Mouse (Mus musculus) heart, embryonic 11.5 days (tissue): ENCODE results near the gene Olfr531. TPM values are rescaled to one million over a fixed set of nuclear protein-coding genes. Genes with fewer than 3 reads are reported as not detected.

Experiments
- ATAC-seq: fragments of 200-750 bp; cut with Nextera tagmentation; replicated peaks from 2 replicates; pipeline ENCODE4 v1.8.0; 2017; ENCODE audit warnings: moderate library complexity; ENCODE audit not compliant: insufficient number of reproducible peaks, low FRiP score, low TSS enrichment
- H3K27ac ChIP-seq: fragments of 300-500 bp; sonication (generic); 2 replicates; pipeline ENCODE4 v1.5.1; 2014; ENCODE audit warnings: mild to moderate bottlenecking, low read depth, low read length
- H3K27me3 ChIP-seq: fragments of 300-500 bp; sonication (generic); 2 replicates; pipeline ENCODE4 v1.6.1; 2014; ENCODE audit warnings: mild to moderate bottlenecking, low read length, mixed read lengths; ENCODE audit not compliant: control insufficient read depth, insufficient read depth
- H3K36me3 ChIP-seq: fragments of 300-500 bp; sonication (generic); 2 replicates; pipeline ENCODE4 v1.6.1; 2014; ENCODE audit warnings: mild to moderate bottlenecking, low read length, moderate library complexity, mixed read lengths; ENCODE audit not compliant: control insufficient read depth, insufficient read depth
- H3K4me1 ChIP-seq: fragments of 300-500 bp; sonication (generic); 2 replicates; pipeline ENCODE4 v1.6.1; 2014; ENCODE audit warnings: low read length; ENCODE audit not compliant: control insufficient read depth, insufficient read depth
- H3K4me2 ChIP-seq: fragments of 300-500 bp; sonication (generic); 2 replicates; pipeline ENCODE4 v1.6.1; 2014; ENCODE audit warnings: mild to moderate bottlenecking, moderate library complexity
- H3K4me3 ChIP-seq: fragments of 300-500 bp; sonication (generic); 2 replicates; pipeline ENCODE4 v1.5.1; 2014; ENCODE audit warnings: low read depth, low read length
- H3K9ac ChIP-seq: fragments of 300-500 bp; sonication (generic); 2 replicates; pipeline ENCODE4 v1.6.1; 2014; ENCODE audit warnings: mild to moderate bottlenecking, low read depth, low read length, moderate library complexity
- H3K9me3 ChIP-seq: fragments of 300-500 bp; sonication (generic); replicated peaks from 2 replicates; pipeline ENCODE4 v1.6.1; 2016; ENCODE audit warnings: low read length; ENCODE audit not compliant: control insufficient read depth
- WGBS: fragments of 180-500 bp; shearing (Covaris S2); extraction: QIAGEN DNeasy Blood & Tissue Kit; methylation state at CpG from one replicate; pipeline ENCODE4 v1.1.7; 2014; ENCODE audit not compliant: insufficient replicate concordance; 5-methylcytosine and 5-hydroxymethylcytosine counted together
- polyA plus RNA-seq: library from polyadenylated mRNA; unstranded; fragments of >200 nt; fragmentation: Nextera tagmentation; extraction: Ambion mirVana; gene quantifications from 2 replicates; pipeline ENCODE4 v1.2.1, GENCODE M21; 2014

Gene Olfr531
- not detected in 2 replicates for polyA plus RNA-seq

DNA sequence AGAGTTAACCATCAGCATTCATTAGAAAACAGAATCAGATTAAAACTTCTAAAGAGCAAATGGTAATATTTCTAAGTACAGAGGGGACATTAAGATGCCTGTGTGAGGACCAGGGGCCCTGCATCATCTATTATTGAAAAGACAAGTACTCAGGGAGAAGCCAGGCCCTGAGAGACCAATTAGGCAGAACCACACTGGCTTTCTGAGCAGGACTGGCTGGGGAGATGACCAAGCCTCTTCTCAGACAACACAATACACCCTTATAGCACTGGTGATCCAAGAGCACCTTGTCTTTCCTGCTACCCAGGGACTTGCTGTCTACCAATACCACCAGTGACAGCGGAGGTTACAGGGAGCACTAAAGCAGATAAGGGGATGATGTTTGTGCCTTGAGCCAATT, at the start of gene Olfr531:
Gene Olfr531 (minus strand): TSS at position 101 of the 400 bp plus-strand sequence.
- Histone ChIP-seq H3K27me3 (no peaks in the 10 kb centered on the region), H3K4me1 (no peaks in the 10 kb centered on the region), H3K9me3 (no peaks in the 10 kb centered on the region), H3K4me2 (no peak within 1 kb of the TSS), H3K27ac (no peak within 1 kb of the TSS), H3K9ac (no peak within 1 kb of the TSS), H3K36me3 (no peaks in the 10 kb centered on the region), H3K4me3 (no peak within 1 kb of the TSS)
- ATAC-seq, result no peak
- WGBS, result 70% methylated on average over 1 of the region's 1 CpGs

DNA sequence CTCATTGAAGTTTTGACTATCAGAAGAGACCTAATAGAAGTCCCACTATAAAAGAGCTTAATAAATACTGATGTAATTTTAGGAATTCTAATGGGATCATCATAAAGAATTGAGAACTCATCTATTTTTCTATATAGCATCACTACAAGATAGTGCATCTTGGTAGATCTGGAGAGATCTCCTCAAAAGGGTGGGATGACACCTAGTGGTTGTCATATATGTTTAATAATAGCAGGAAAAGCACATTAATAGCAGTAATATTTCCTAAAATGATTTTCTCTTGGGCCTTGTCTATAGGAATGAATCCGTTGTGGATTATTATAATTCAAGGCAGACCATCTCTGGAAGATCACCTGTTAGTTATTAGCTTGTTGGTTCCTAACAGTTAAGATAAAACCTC, 40.4 kb upstream of the Olfr531 start:
- Histone ChIP-seq H3K4me3 (no peak overlapping the region), H3K27me3 (no peaks in the 10 kb centered on the region), H3K4me2 (no peak overlapping the region), H3K9ac (no peak overlapping the region), H3K9me3 (no peaks in the 10 kb centered on the region), H3K36me3 (no peaks in the 10 kb centered on the region), H3K27ac (no peak overlapping the region), H3K4me1 (no peaks in the 10 kb centered on the region)
- ATAC-seq, result no peak
- WGBS, result 68% methylated on average over 1 of the region's 1 CpGs

DNA sequence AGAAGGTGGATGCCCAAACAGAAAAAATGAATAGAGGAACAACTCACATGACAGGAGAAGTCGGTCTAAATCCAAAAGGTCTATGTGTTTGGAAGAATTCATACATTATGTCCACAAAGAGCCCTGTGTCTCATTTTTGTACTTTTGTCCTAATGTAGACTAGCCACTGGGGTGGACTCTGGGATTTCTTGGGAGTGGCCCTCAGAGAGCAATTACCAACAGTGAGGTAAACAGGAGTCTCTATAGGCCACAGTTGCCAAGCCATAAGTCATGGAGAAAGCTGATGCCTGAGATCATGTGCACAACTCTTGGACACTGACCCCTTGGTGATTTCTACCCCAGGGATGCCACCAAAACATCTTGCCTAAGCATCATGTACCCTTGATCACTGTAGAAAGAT, 18.8 kb upstream of the Olfr531 start, which contains the start of gene Olfr532:
Gene Olfr532 (minus strand): TSS at position 101 of the 400 bp plus-strand sequence.
- no peak for ATAC-seq
- no peaks in the 10 kb centered on the region for H3K4me1 ChIP-seq
- WGBS, result 69% methylated on average over 1 of the region's 1 CpGs

DNA sequence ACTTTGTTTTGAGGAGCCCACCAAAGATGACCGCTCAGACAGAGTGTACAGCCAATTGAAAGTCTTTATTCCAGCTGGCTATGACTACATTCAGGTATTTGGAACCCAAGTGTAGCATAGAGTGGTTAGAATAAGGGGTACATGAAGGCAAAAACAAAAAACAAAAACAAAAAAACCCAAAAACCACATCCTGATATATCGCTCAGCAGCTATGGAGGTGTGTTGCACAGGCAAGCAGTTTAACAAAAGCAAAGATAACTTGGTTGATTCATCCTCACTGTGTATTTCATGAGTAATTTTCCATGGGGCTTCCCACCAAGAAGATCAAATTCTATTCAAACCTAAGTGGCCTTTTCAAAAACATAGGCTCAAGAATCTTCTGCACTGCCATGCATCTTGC, 25.8 kb downstream of the Olfr531 start:
- Histone ChIP-seq H3K9me3 (no peaks in the 10 kb centered on the region), H3K4me3 (no peak overlapping the region), H3K4me1 (no peaks in the 10 kb centered on the region), H3K36me3 (no peaks in the 10 kb centered on the region), H3K27ac (no peak overlapping the region), H3K9ac (no peak overlapping the region), H3K4me2 (no peak overlapping the region), H3K27me3 (no peaks in the 10 kb centered on the region)
- no peak for ATAC-seq
- 85% methylated on average over 2 of the region's 2 CpGs for WGBS

More for the DNA sequence above, 18.8 kb upstream of the Olfr531 start, which contains the start of gene Olfr532:
- no peaks in the 10 kb centered on the region for H3K36me3 ChIP-seq
- H3K27ac ChIP-seq, result no peak within 1 kb of the TSS
- H3K9ac ChIP-seq, result no peak within 1 kb of the TSS
- H3K9me3 ChIP-seq, result no peaks in the 10 kb centered on the region
- H3K4me2 ChIP-seq, result no peak within 1 kb of the TSS
- no peaks in the 10 kb centered on the region for H3K27me3 ChIP-seq
- H3K4me3 ChIP-seq, result no peak within 1 kb of the TSS

DNA sequence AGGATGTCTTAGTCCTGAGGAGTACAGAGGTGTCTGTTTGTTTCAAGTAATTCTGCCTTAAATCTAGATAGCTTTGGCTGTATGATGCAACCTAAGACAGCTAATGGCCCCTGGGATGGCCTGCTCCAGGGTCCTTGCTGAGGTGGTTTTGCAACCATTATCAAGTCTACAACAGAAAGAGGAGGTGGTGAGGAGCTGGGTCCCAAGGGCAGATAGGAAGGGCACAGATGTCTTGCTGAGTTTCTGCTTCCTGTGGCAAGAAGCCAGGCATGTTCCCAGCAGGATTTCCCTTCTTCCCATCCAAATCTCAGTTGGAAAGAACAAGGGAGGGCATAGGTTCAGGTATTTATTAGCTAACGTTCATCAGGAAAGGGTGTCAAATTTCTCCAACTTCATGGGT, 26.5 kb downstream of the Olfr531 start, which contains the start of gene Olfr530:
Gene Olfr530 (minus strand): TSS at position 101 of the 400 bp plus-strand sequence.
- no peak within 1 kb of the TSS for H3K4me3 ChIP-seq
- no peak within 1 kb of the TSS for H3K27ac ChIP-seq
- H3K9ac ChIP-seq, result no peak within 1 kb of the TSS
- no peaks in the 10 kb centered on the region for H3K36me3 ChIP-seq
- ATAC-seq, result no peak
- no peak within 1 kb of the TSS for H3K4me2 ChIP-seq
- H3K9me3 ChIP-seq, result no peaks in the 10 kb centered on the region
- H3K4me1 ChIP-seq, result no peaks in the 10 kb centered on the region
- WGBS, result 47% methylated on average over 1 of the region's 1 CpGs
- no peaks in the 10 kb centered on the region for H3K27me3 ChIP-seq

DNA sequence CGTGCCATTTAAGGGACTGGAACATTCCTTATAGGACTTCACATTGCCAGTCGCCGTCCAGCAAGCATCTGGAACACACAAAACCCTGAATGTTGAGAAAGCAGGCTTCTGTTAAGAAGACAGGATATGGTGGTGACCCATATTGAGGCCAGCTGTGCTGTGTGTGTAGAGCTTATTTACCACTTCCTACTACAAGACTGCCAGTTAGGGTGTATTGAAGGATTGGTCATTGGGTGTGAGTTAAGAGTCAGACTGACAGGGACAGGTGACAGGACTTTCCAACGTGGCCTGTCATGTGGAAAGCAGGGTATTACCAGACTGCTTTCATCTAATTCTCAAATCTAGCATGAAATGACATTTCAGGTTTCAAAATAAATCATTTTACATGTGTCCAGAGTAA, 28.4 kb downstream of the Olfr531 start:
- H3K27ac ChIP-seq, result no peak overlapping the region
- H3K4me2 ChIP-seq, result no peak overlapping the region
- no peak overlapping the region for H3K4me3 ChIP-seq
- 64% methylated on average over 4 of the region's 4 CpGs for WGBS
- H3K36me3 ChIP-seq, result no peaks in the 10 kb centered on the region
- ATAC-seq, result no peak
- no peaks in the 10 kb centered on the region for H3K9me3 ChIP-seq
- H3K27me3 ChIP-seq, result no peaks in the 10 kb centered on the region
- H3K4me1 ChIP-seq, result no peaks in the 10 kb centered on the region
- no peak overlapping the region for H3K9ac ChIP-seq

DNA sequence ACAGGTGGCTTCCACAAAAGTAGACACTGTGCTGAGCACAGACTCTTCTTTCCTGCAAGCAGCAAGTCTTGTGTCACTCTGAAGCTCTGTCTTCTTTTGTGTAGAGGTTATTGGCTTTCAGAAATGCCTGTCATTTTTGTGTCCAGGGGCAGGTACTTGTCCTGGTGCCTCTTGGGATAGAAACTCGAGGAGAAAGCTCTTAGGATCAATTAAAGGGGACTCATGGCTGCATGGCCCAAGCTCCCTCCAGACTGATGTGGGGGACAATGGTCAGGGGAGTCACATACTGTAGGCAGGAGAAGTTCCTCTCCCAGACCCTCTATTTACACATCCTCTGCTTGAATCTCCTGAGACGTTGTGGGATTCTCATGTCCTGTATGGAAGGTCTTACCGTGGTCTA, 41.1 kb downstream of the Olfr531 start, which contains the start of gene Olfr60:
Gene Olfr60 (minus strand): TSS at position 101 of the 400 bp plus-strand sequence.
- H3K27ac ChIP-seq, result no peak within 1 kb of the TSS
- H3K9me3 ChIP-seq, result no peaks in the 10 kb centered on the region
- no peaks in the 10 kb centered on the region for H3K4me1 ChIP-seq
- ATAC-seq, result no peak
- WGBS, result 59% methylated on average over 3 of the region's 3 CpGs
- no peak within 1 kb of the TSS for H3K4me3 ChIP-seq
- no peak within 1 kb of the TSS for H3K9ac ChIP-seq
- H3K36me3 ChIP-seq, result no peaks in the 10 kb centered on the region
- no peaks in the 10 kb centered on the region for H3K27me3 ChIP-seq
- no peak within 1 kb of the TSS for H3K4me2 ChIP-seq

Other genes starting within 250 kb of the Olfr531 start
- gene Sprn, start 248.0 kb downstream of the Olfr531 start, polyA plus RNA-seq, result 0.04 TPM in 1 of 2 replicates, not detected in the other
- gene Olfr522, start 238.2 kb downstream of the Olfr531 start, polyA plus RNA-seq, result not detected in 2 replicates
- not detected in 2 replicates for gene Olfr523, start 229.7 kb downstream of the Olfr531 start, polyA plus RNA-seq
- not detected in 2 replicates for gene Olfr524, start 197.0 kb downstream of the Olfr531 start, polyA plus RNA-seq
- not detected in 2 replicates for gene Cd163l1, start 184.7 kb downstream of the Olfr531 start, polyA plus RNA-seq
- not detected in 2 replicates for gene 5830411N06Rik, start 155.6 kb downstream of the Olfr531 start, polyA plus RNA-seq
- gene Olfr525, start 82.1 kb downstream of the Olfr531 start, polyA plus RNA-seq, result not detected in 2 replicates
- gene Olfr527, start 68.9 kb downstream of the Olfr531 start, polyA plus RNA-seq, result not detected in 2 replicates
- not detected in 2 replicates for gene Olfr60, start 41.2 kb downstream of the Olfr531 start, polyA plus RNA-seq
- not detected in 2 replicates for gene Olfr530, start 26.6 kb downstream of the Olfr531 start, polyA plus RNA-seq
- not detected in 2 replicates for gene Olfr532, start 18.7 kb upstream of the Olfr531 start, polyA plus RNA-seq
- gene Olfr533, start 60.5 kb upstream of the Olfr531 start, polyA plus RNA-seq, result not detected in 2 replicates
- gene Olfr535, start 81.3 kb upstream of the Olfr531 start, polyA plus RNA-seq, result not detected in 2 replicates
- not detected in 2 replicates for gene Olfr536, start 104.5 kb upstream of the Olfr531 start, polyA plus RNA-seq
- not detected in 2 replicates for gene Olfr538, start 165.0 kb upstream of the Olfr531 start, polyA plus RNA-seq
- gene Olfr46, start 198.4 kb upstream of the Olfr531 start, polyA plus RNA-seq, result not detected in 2 replicates
- not detected in 2 replicates for gene Olfr61, start 226.1 kb upstream of the Olfr531 start, polyA plus RNA-seq
- gene Olfr53, start 243.5 kb upstream of the Olfr531 start, polyA plus RNA-seq, result not detected in 2 replicates